Mouse (Mus musculus) sigmoid colon, adult 10 weeks (tissue): ENCODE results near the gene Asgr1. TPM values are rescaled to one million over a fixed set of nuclear protein-coding genes. Genes with fewer than 3 reads are reported as not detected.

Experiments
- polyA plus RNA-seq: library from polyadenylated mRNA; stranded (reverse); fragments of 350-450 nt; fragmentation: Illumina TruSeq; extraction: RNeasy Lipid Tissue Mini Kit (QIAGEN cat#74804); gene quantifications from one replicate; pipeline ENCODE4 v1.2.3, GENCODE M21; 2014; ENCODE audit warnings: low read depth, low replicate concordance

Asgr1 gene
- polyA plus RNA-seq = not detected

DNA sequence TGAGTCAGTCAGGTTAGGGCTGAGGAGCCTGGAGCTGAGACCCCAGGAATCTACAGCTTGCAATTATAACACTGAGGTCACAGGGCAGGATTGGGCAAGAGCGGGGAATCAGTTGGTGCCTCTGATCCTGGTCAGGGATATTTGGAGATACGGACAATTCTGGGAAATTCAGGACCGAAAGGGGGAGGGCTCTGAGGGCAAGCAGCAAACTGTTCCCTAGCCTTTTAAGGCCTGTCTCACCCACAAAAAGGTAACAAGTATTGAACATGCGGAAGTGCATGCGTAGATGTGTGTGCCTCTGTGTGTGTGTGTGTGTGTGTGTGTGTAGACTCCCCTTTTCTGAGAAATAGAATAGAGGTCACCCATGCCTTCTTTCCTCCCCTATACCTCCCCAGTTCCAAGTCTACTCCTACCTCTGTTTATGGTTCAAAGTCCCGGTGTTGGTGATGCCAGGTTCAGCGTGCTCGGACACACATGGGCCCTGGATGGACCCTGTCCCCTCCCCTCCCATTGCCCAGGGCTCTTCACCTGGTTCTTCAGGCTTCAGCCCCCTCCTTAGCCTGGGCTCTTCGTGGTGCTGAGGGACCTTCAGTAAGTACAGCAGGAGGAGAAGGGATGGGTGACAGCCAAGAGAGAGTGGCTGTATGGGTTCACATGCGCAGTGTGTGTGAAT, at the start of gene Asgr1:
Asgr1 (plus strand) TSS at position 188 of the 673 bp plus-strand sequence.

GRCm38 (mm10) chr11:70014880-70015558, 38.9 kb upstream of the Asgr1 start, which contains the start of gene Acadvl:
Gene Acadvl (minus strand): TSS chr11:70015411.

GRCm38 (mm10) chr11:70016669-70017068, 37.2 kb upstream of the Asgr1 start, which contains the start of gene Dlg4:
Gene Dlg4 (plus strand): TSS chr11:70016942.

DNA sequence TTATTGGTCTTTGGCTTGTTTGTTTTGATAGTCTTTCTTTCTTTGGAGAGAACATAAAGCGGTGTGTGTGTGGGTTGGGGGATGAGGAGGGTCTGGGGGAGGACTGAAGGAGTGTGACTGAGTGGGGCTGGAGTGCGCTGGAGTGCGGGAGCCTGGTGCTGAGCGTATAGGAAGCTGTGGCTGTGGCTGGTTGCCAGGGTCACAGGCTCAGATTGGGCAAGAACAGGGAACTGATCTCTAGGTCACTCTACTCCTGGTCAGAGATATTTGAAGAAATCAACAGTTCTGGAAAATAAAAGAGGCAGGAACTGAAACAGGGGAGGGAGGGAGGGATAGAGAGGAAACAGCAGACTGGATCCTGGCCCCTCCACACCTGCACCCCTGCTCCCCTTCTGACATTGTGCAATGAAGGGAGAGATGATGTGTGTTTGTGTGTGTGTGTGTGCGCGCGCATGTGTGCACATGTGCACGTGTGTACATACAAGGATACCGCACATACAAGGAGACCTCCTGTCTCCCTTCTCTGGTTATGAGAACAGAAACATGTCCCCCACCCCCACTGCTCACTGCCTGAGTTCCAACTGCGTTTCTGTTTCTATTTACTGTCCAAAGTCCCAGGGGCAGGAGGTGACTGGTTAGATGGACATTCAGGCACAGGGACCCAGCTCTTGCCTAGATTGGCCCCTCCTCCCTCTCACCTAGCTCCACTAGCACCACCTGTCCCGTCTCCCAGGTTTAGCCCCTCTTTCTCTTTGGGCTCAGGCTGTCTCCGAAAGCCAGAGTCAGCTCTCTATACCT, 38.3 kb downstream of the Asgr1 start, which contains the start of gene Asgr2:
Asgr2 (plus strand) TSS at position 659 of the 798 bp plus-strand sequence.

Other genes with a start within 250 kb of the Asgr1 start
- 11.7 TPM for gene Tmem102, start 248.5 kb upstream of the Asgr1 start, polyA plus RNA-seq
- gene Gm39566, start 238.8 kb upstream of the Asgr1 start, polyA plus RNA-seq = not detected
- gene Spem2, start 235.6 kb upstream of the Asgr1 start, polyA plus RNA-seq = not detected
- not detected for gene Spem1, start 231.9 kb upstream of the Asgr1 start, polyA plus RNA-seq
- 0.88 TPM for gene Nlgn2, start 216.3 kb upstream of the Asgr1 start, polyA plus RNA-seq
- 18.5 TPM for gene Tmem256, start 215.6 kb upstream of the Asgr1 start, polyA plus RNA-seq
- 0.98 TPM for gene Plscr3, start 207.7 kb upstream of the Asgr1 start, polyA plus RNA-seq
- 5.4 TPM for gene Tnk1, start 195.4 kb upstream of the Asgr1 start, polyA plus RNA-seq
- gene Tmem95, start 176.1 kb upstream of the Asgr1 start, polyA plus RNA-seq = not detected
- 2.9 TPM for gene Kctd11, start 172.7 kb upstream of the Asgr1 start, polyA plus RNA-seq
- 0.57 TPM for gene Acap1, start 158.5 kb upstream of the Asgr1 start, polyA plus RNA-seq
- gene 2810408A11Rik, start 153.1 kb upstream of the Asgr1 start, polyA plus RNA-seq = 3.7 TPM
- 2.6 TPM for gene Neurl4, start 153.0 kb upstream of the Asgr1 start, polyA plus RNA-seq
- gene Gps2, start 140.2 kb upstream of the Asgr1 start, polyA plus RNA-seq = 18.3 TPM
- gene Eif5a, start 132.1 kb upstream of the Asgr1 start, polyA plus RNA-seq = 144 TPM
- gene Ybx2, start 118.3 kb upstream of the Asgr1 start, polyA plus RNA-seq = 22.3 TPM
- 0.98 TPM for gene Slc2a4, start 105.9 kb upstream of the Asgr1 start, polyA plus RNA-seq
- gene Cldn7, start 89.3 kb upstream of the Asgr1 start, polyA plus RNA-seq = 214 TPM
- gene Ctdnep1, start 72.9 kb upstream of the Asgr1 start, polyA plus RNA-seq = 55.0 TPM
- gene Elp5, start 71.6 kb upstream of the Asgr1 start, polyA plus RNA-seq = 5.0 TPM
- 508 TPM for gene Gabarap, start 62.9 kb upstream of the Asgr1 start, polyA plus RNA-seq
- gene Phf23, start 58.3 kb upstream of the Asgr1 start, polyA plus RNA-seq = 22.4 TPM
- 0.63 TPM for gene Dvl2, start 53.5 kb upstream of the Asgr1 start, polyA plus RNA-seq
- 9.9 TPM for gene Acadvl, start 38.7 kb upstream of the Asgr1 start, polyA plus RNA-seq
- 1.0 TPM for gene Dlg4, start 37.1 kb upstream of the Asgr1 start, polyA plus RNA-seq
- gene Asgr2, start 38.6 kb downstream of the Asgr1 start, polyA plus RNA-seq = not detected
- gene Mgl2, start 76.2 kb downstream of the Asgr1 start, polyA plus RNA-seq = 5.0 TPM
- gene Clec10a, start 102.1 kb downstream of the Asgr1 start, polyA plus RNA-seq = 3.1 TPM
- 0.69 TPM for gene Slc16a11, start 158.7 kb downstream of the Asgr1 start, polyA plus RNA-seq
- 3.1 TPM for gene Slc16a13, start 167.0 kb downstream of the Asgr1 start, polyA plus RNA-seq
- 2.3 TPM for gene Bcl6b, start 175.7 kb downstream of the Asgr1 start, polyA plus RNA-seq
- gene 0610010K14Rik, start 183.8 kb downstream of the Asgr1 start, polyA plus RNA-seq = 1.8 TPM
- 0.69 TPM for gene Gm21988, start 185.7 kb downstream of the Asgr1 start, polyA plus RNA-seq
- gene Rnasek, start 185.8 kb downstream of the Asgr1 start, polyA plus RNA-seq = 24.0 TPM
- 1.3 TPM for gene Alox12, start 201.3 kb downstream of the Asgr1 start, polyA plus RNA-seq